Mouse (Mus musculus) olfactory bulb, adult 2 months (tissue): ENCODE results near the gene Ahnak2. TPM values are rescaled to one million over a fixed set of nuclear protein-coding genes. Genes with fewer than 3 reads are reported as not detected.

Experiments used
- H3K27ac ChIP-seq: fragments of 200-500 bp; 2 replicates; pipeline ENCODE4 v1.5.1; 2012; ENCODE audit warnings: low read depth, low read length; ENCODE audit not compliant: insufficient read depth
- H3K4me1 ChIP-seq: fragments of 200-500 bp; 2 replicates; pipeline ENCODE4 v1.6.1; 2012; ENCODE audit warnings: low read length; ENCODE audit not compliant: control insufficient read depth, insufficient read depth
- H3K4me3 ChIP-seq: fragments of 200-500 bp; 2 replicates; pipeline ENCODE4 v1.5.1; 2012; ENCODE audit warnings: mild to moderate bottlenecking, low read depth, low read length, moderate library complexity; ENCODE audit not compliant: insufficient read depth
- CTCF ChIP-seq: fragments of 200-500 bp; IDR thresholded peaks from 2 replicates; pipeline ENCODE4 v1.5.1; 2012; ENCODE audit warnings: low read depth, mild to moderate bottlenecking, low read length, moderate library complexity; ENCODE audit not compliant: insufficient read depth
- POLR2A ChIP-seq: fragments of 200-500 bp; IDR thresholded peaks from 2 replicates; pipeline ENCODE4 v1.6.1; 2012; ENCODE audit warnings: mild to moderate bottlenecking, low read depth, low read length, moderate library complexity; ENCODE audit not compliant: insufficient read depth
- WGBS: fragments of 180-500 bp; shearing (Covaris S2); methylation state at CpG from one replicate; pipeline ENCODE4 v1.1.7; 2018; 5-methylcytosine and 5-hydroxymethylcytosine counted together
- polyA plus RNA-seq: library from polyadenylated mRNA; stranded (reverse); fragments of >200 nt; gene quantifications from 2 replicates; pipeline ENCODE4 v1.2.4, GENCODE M21; 2012; ENCODE audit warnings: low replicate concordance; ENCODE audit not compliant: missing spikeins, insufficient read depth, insufficient read length

The Ahnak2 gene
- polyA plus RNA-seq, 1 experiment: not detected

GRCm38 (mm10) chr12:112761411-112761810, 41.0 kb downstream of the Ahnak2 start:
- 86% methylated on average over 4 of the region's 4 CpGs for WGBS
- no peak overlapping the region for H3K27ac ChIP-seq
- no peaks in the 10 kb centered on the region for H3K4me1 ChIP-seq
- no peak overlapping the region for H3K4me3 ChIP-seq
- TF ChIP-seq CTCF (no peak), POLR2A (no peak)

- no peak for TF ChIP-seq POLR2A
- no peak for TF ChIP-seq CTCF
- 49% methylated on average over 4 of the region's 4 CpGs for WGBS
- Histone ChIP-seq H3K4me3 (no peak within 1 kb of the TSS), H3K27ac (no peak within 1 kb of the TSS), H3K4me1 (no peaks in the 10 kb centered on the region)
Measured at GRCm38 (mm10) chr12:112760154-112760926, 42.1 kb downstream of the Ahnak2 start, which contains the start of gene Pld4. TSS of gene Pld4 (plus strand) at chr12:112760655.

DNA sequence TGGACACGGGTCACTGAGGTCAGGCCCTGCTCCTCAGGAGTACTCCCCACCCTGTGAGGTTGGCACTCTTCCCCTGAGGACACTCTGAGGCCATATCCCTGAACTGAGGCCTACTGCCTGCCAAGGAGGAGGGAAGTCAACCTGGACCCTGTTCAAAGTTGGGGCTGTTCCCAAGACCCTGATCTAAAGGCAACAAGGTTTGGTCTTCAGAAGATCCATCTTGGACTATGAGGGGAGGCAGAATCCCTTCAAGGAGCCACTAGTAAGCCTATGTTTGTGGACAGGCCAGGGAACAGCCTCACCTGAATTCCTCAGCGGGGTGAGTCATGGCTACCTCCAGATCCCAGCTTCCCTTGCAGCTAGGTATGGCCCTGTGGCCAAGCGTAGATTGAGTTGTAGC, 43.0 kb downstream of the Ahnak2 start:
- TF ChIP-seq CTCF (no peak), POLR2A (no peak)

GRCm38 (mm10) chr12:112757896-112758295, 44.6 kb downstream of the Ahnak2 start:
- WGBS: 89% methylated on average over 5 of the region's 5 CpGs
- no peaks in the 10 kb centered on the region for H3K4me1 ChIP-seq
- H3K27ac ChIP-seq: no peak overlapping the region
- TF ChIP-seq CTCF: no peak
- TF ChIP-seq POLR2A: no peak
- H3K4me3 ChIP-seq: no peak overlapping the region

More for the DNA sequence above, 43.0 kb downstream of the Ahnak2 start:
- Histone ChIP-seq H3K4me3 (no peak overlapping the region), H3K27ac (no peak overlapping the region), H3K4me1 (no peaks in the 10 kb centered on the region)
- 96% methylated on average over 3 of the region's 3 CpGs for WGBS

DNA sequence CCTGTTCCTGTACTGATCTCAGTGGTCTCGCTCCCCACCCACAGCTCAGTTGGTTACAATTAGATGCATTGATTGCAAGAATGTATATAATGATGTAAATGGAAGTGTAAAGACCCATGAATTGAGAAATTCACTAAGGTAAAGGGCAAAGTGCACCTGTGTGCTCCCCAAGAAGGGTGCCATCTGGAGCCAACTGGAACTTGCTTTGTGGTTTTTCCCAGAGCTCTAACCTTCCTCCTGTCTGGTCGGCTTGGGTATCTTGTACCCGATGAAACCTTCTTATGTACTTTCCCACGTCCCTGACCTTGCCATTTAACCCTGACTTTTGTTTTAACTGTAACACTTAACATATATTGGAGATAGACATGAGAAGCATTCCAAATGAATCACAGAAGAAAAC, 46.6 kb downstream of the Ahnak2 start:
- H3K4me3 ChIP-seq: no peak overlapping the region
- no peak for TF ChIP-seq CTCF
- no peak for TF ChIP-seq POLR2A
- H3K27ac ChIP-seq: no peak overlapping the region
- H3K4me1 ChIP-seq: peaks cover 5% of the 10 kb centered on the region; the same call in 1 of the 2 replicates
- WGBS: 76% methylated on average over 4 of the region's 4 CpGs

DNA sequence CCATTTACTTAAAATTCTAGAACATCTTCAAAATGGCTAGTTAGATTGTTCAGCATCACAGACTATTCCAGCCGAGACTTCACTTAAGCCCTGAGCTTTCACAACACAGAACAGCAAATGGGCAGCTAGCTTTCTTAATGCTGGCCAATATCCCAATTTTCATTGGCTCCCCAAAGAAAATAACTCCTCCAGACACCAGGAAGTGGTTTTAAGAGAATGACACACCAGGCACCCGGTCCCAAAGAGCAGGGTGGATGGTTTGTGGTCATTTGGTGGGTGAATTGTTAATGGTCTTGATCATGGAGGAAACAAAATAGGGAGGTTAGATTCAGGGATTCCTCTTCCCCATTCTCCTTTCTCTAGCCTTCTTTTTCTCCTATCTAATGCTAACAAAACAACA, 50.1 kb downstream of the Ahnak2 start:
- Histone ChIP-seq H3K4me1 (peaks cover 6% of the 10 kb centered on the region), H3K27ac (no peak overlapping the region), H3K4me3 (no peak overlapping the region)
- 46% methylated on average over 2 of the region's 2 CpGs for WGBS
- TF ChIP-seq CTCF (no peak), POLR2A (no peak)

- Histone ChIP-seq H3K4me1 (peaks cover 13% of the 10 kb centered on the region), H3K4me3 (no peak overlapping the region), H3K27ac (no peak overlapping the region)
- 81% methylated on average over 12 of the region's 12 CpGs for WGBS
- TF ChIP-seq POLR2A (no peak), CTCF (no peak)
Measured at GRCm38 (mm10) chr12:112750976-112751375, 51.5 kb downstream of the Ahnak2 start.

DNA sequence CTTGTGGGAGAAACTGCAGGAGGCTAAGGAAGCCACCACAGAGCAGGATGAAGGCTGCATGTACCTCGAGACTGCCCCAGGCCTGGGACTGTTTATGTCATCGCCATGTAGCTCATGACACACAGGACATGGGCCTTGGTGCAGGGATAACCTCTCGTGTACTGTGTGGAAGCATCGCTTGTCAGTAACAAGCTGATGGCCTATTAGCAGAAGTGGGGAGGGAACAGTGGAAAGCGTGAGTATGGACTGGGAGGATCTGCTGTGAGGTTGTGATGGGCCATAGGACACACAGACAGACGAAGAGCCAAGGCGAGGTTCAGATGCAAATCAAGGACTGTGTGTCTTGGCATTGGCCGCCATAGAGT, 54.9 kb downstream of the Ahnak2 start:
- Histone ChIP-seq H3K27ac (no peak overlapping the region), H3K4me1 (peaks cover 26% of the 10 kb centered on the region), H3K4me3 (no peak overlapping the region)
- whole genome bisulfite sequencing: 77% methylated on average over 8 of the region's 8 CpGs
- TF ChIP-seq POLR2A (no peak), CTCF (no peak)

- H3K4me1 ChIP-seq: peaks cover 29% of the 10 kb centered on the region
- no peak overlapping the region for H3K4me3 ChIP-seq
- WGBS: 18% methylated on average over 10 of the region's 10 CpGs
- TF ChIP-seq CTCF: no peak
- no peak for TF ChIP-seq POLR2A
- no peak overlapping the region for H3K27ac ChIP-seq
Measured at GRCm38 (mm10) chr12:112746808-112747605, 55.5 kb downstream of the Ahnak2 start.
